Mouse (Mus musculus): ENCODE measurements around the gene Gpx6.

DNA sequence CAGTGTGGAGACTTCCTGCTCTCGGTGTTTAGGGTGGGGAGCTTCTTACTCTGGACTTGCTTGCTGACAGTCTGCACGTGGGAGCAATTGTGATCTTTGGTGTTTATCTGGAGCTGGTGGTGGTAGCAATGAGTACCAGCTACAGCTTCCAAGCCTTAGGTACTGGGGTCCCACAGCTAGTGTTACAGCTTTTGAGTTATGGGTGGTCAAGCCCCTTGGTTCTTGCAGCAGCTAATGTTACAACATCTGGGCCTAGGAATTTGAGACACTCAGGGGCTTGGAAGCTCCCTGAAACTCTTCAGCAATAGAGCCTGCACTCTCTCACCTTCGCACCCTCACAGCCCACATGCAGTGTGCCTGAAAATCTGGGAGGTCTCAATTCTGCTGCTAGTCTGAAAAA is 8.3 kb downstream of the Gpx6 start:
- TF ChIP-seq CTCF (IDR thresholded peaks at IDR 0.05; ENCODE audit: low read depth) = no peak
- TF ChIP-seq EP300 (IDR thresholded peaks at IDR 0.05; ENCODE audit: low read depth) = no peak
